Mouse (Mus musculus) midbrain, embryonic 11.5 days (tissue): ENCODE measurements around the gene Ubl5. TPM values are rescaled to one million over a fixed set of nuclear protein-coding genes. Genes with fewer than 3 reads are reported as not detected.
"Not testable (repeated sequence)": the region's sequence is repeated elsewhere in the genome, so short reads cannot be mapped to it uniquely, and the experiment has no call there.

Source experiments
- ATAC-seq: fragments of 200-750 bp; cut with Nextera tagmentation; 2 replicates; pipeline ENCODE4 v1.8.0; 2017; ENCODE audit warnings: moderate TSS enrichment, moderate library complexity; ENCODE audit not compliant: low FRiP score
- DNase-seq: peaks from one replicate; pipeline ENCODE4 v3.0.0; 2015; ENCODE audit warnings: low spot score; ENCODE audit errors: missing footprints
- H3K27ac ChIP-seq: fragments of 300-500 bp; sonication (generic); 2 replicates; pipeline ENCODE4 v1.5.1; 2014; ENCODE audit warnings: low read depth, low read length
- H3K27me3 ChIP-seq: fragments of 300-500 bp; sonication (generic); 2 replicates; pipeline ENCODE4 v1.6.1; 2014; ENCODE audit warnings: mild to moderate bottlenecking, low read length, moderate library complexity, mixed read lengths; ENCODE audit not compliant: control insufficient read depth, insufficient read depth
- H3K36me3 ChIP-seq: fragments of 300-500 bp; sonication (generic); 2 replicates; pipeline ENCODE4 v1.6.1; 2014; ENCODE audit warnings: mild to moderate bottlenecking, low read length, moderate library complexity, mixed read lengths; ENCODE audit not compliant: control insufficient read depth, insufficient read depth
- H3K4me1 ChIP-seq: fragments of 300-500 bp; sonication (generic); 2 replicates; pipeline ENCODE4 v1.6.1; 2014; ENCODE audit warnings: low read length; ENCODE audit not compliant: control insufficient read depth, insufficient read depth
- H3K4me2 ChIP-seq: fragments of 300-500 bp; sonication (generic); 2 replicates; pipeline ENCODE4 v1.6.1; 2014; ENCODE audit warnings: mild to moderate bottlenecking, moderate library complexity
- H3K4me3 ChIP-seq: fragments of 300-500 bp; sonication (generic); 2 replicates; pipeline ENCODE4 v1.5.1; 2014; ENCODE audit warnings: low read depth, low read length
- H3K9ac ChIP-seq: fragments of 300-500 bp; sonication (generic); 2 replicates; pipeline ENCODE4 v1.6.1; 2014; ENCODE audit warnings: low read length
- H3K9me3 ChIP-seq: fragments of 300-500 bp; sonication (generic); 2 replicates; pipeline ENCODE4 v1.6.1; 2016; ENCODE audit warnings: low read length; ENCODE audit not compliant: control insufficient read depth
- WGBS: fragments of 180-500 bp; shearing (Covaris S2); extraction: QIAGEN DNeasy Blood & Tissue Kit; methylation state at CpG from one replicate; pipeline ENCODE4 v1.1.7; 2014; 5-methylcytosine and 5-hydroxymethylcytosine counted together
- polyA plus RNA-seq: library from polyadenylated mRNA; unstranded; fragments of >200 nt; fragmentation: Nextera tagmentation; extraction: Ambion mirVana; gene quantifications from 2 replicates; pipeline ENCODE4 v1.2.1, GENCODE M21; 2014

The Ubl5 gene
- polyA plus RNA-seq, 1 experiment from 2014 or later, result 459 TPM

DNA sequence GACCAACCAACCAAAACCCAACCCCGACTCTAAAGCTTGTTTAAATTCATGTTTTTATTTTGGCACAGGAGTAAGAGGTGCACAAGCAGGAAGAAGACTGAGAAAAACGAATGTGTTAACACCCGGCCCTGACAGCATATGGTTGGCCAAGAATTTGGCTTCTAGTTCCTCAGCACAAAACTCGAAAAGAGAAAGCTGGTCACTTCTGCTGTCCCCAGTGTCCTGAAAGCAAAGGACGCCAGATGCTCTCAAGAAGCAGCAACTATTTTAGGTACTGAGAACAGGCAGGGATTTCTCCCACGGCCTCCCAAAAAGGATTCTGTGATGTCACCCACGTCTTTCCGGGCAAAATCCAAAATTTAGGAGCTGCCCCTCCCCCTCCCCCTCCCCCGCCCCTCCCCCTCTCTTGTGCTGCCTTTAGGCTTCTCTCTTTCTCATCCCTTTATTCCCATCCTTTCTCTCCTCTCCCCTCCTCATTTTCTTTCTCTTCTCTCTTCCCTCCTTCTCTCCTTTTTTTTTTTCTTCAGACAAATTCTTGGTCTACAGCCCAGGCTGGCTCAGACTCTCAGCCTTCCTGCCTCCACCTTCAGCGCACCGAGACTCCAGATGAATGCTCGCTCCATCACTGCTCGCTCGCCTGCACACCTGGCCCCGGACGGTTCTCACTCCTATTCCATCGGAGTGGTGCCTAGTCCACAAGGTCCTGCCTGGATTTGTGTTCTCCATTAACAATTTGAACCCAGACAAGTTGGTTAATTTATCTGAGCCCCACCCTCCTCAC, 42.6 kb downstream of the Ubl5 start:
- no peak for ATAC-seq
- Histone ChIP-seq H3K27ac (no peak overlapping the region), H3K4me1 (peaks cover 7% of the 10 kb centered on the region), H3K36me3 (no peaks in the 10 kb centered on the region), H3K27me3 (no peaks in the 10 kb centered on the region), H3K9me3 (no peaks in the 10 kb centered on the region), H3K9ac (no peak overlapping the region), H3K4me3 (no peak overlapping the region), H3K4me2 (no peak overlapping the region)
- WGBS, result 56% methylated on average over 16 of the region's 17 CpGs
- DNase-seq, result no peak

- DNase-seq, result no peak
- peaks cover 9% of the 10 kb centered on the region for H3K4me1 ChIP-seq
- H3K27me3 ChIP-seq, result no peaks in the 10 kb centered on the region
- no peak overlapping the region for H3K9ac ChIP-seq
- ATAC-seq, result peak; percentile 43
- no peaks in the 10 kb centered on the region for H3K9me3 ChIP-seq
- no peak overlapping the region for H3K4me2 ChIP-seq
- no peak overlapping the region for H3K4me3 ChIP-seq
- peak overlapping the region; percentile 30 for H3K27ac ChIP-seq
- H3K36me3 ChIP-seq, result no peaks in the 10 kb centered on the region
- WGBS, result 60% methylated on average over 1 of the region's 1 CpGs
Measured at GRCm38 (mm10) chr9:20689403-20689802, 46.7 kb downstream of the Ubl5 start.

- no peak for DNase-seq
- H3K4me1 ChIP-seq, result peaks cover 14% of the 10 kb centered on the region
- H3K36me3 ChIP-seq, result no peaks in the 10 kb centered on the region
- H3K27me3 ChIP-seq, result no peaks in the 10 kb centered on the region
- peak; percentile 58 for ATAC-seq
- H3K9ac ChIP-seq, result no peak overlapping the region; the same call in 1 of the 2 replicates
- no peak overlapping the region for H3K4me2 ChIP-seq
- 7% methylated on average over 4 of the region's 4 CpGs for WGBS
- H3K9me3 ChIP-seq, result no peaks in the 10 kb centered on the region
- H3K4me3 ChIP-seq, result no peak overlapping the region
- H3K27ac ChIP-seq, result peak overlapping the region; percentile 51
Measured at GRCm38 (mm10) chr9:20689913-20690312, 47.2 kb downstream of the Ubl5 start.

DNA sequence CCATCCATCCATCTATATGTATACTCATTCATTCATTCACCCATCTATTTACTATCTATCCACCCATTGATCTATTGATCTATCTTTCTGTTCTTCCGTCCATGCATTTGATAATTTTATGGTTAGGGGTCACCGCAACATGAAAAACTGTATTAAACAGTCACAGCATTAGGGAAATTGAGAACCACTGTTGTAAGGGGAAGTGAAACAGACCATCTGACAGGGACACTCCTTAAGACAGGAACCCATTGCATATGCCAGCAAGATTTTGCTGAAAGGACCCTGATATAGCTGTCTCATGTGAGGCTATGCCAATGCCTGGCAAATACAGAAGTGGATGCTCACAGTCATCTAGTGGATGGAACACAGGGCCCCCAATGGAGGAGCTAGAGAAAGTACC, 47.8 kb downstream of the Ubl5 start:
- H3K27me3 ChIP-seq, H3K9ac ChIP-seq, H3K4me3 ChIP-seq, DNase-seq, H3K27ac ChIP-seq, H3K4me2 ChIP-seq, H3K36me3 ChIP-seq, H3K9me3 ChIP-seq, ATAC-seq: not testable (repeated sequence)
- WGBS, result 87% methylated on average over 2 of the region's 2 CpGs
- H3K4me1 ChIP-seq, result peaks cover 17% of the 10 kb centered on the region

- no peak for ATAC-seq
- Histone ChIP-seq H3K9me3 (no peaks in the 10 kb centered on the region), H3K27ac (no peak overlapping the region), H3K4me3 (no peak overlapping the region), H3K27me3 (no peaks in the 10 kb centered on the region), H3K9ac (no peak overlapping the region), H3K36me3 (no peaks in the 10 kb centered on the region), H3K4me2 (no peak overlapping the region), H3K4me1 (peaks cover 31% of the 10 kb centered on the region)
- no peak for DNase-seq
- WGBS, result 93% methylated on average over 3 of the region's 3 CpGs
Measured at GRCm38 (mm10) chr9:20692863-20693262, 50.2 kb downstream of the Ubl5 start.

GRCm38 (mm10) chr9:20694721-20695235, 52.1 kb downstream of the Ubl5 start:
- peaks cover 29% of the 10 kb centered on the region for H3K4me1 ChIP-seq
- H3K27ac ChIP-seq, result peak overlapping the region; percentile 44; the same call in 1 of the 2 replicates
- peak overlapping the region; percentile 55 for H3K4me2 ChIP-seq
- DNase-seq, result peak; percentile 93
- peak overlapping the region; percentile 22 for H3K4me3 ChIP-seq
- 2% methylated on average over 25 of the region's 25 CpGs for WGBS
- H3K27me3 ChIP-seq, result no peaks in the 10 kb centered on the region
- no peak for ATAC-seq
- H3K9ac ChIP-seq, result peak overlapping the region; percentile 62
- H3K9me3 ChIP-seq, result no peaks in the 10 kb centered on the region
- H3K36me3 ChIP-seq, result no peaks in the 10 kb centered on the region

GRCm38 (mm10) chr9:20696107-20696712, 53.5 kb downstream of the Ubl5 start:
- Histone ChIP-seq H3K36me3 (no peaks in the 10 kb centered on the region), H3K27me3 (no peaks in the 10 kb centered on the region), H3K4me2 (no peak overlapping the region), H3K27ac (peak overlapping the region; percentile 73; the same call in 1 of the 2 replicates), H3K4me3 (no peak overlapping the region), H3K9ac (no peak overlapping the region), H3K4me1 (peaks cover 26% of the 10 kb centered on the region), H3K9me3 (no peaks in the 10 kb centered on the region)
- DNase-seq, result peak; percentile 82
- no peak for ATAC-seq
- 63% methylated on average over 5 of the region's 5 CpGs for WGBS
